Mouse (Mus musculus) ES-Bruce4 (cell line): ENCODE data around the gene Smpd4.

Experiments
- CTCF ChIP-seq: IDR thresholded peaks from one replicate; pipeline ENCODE4 v1.8.1; 2011; ENCODE audit warnings: low read depth, low read length
- EP300 ChIP-seq: IDR thresholded peaks from 2 replicates; pipeline ENCODE4 v1.6.1; 2011; ENCODE audit warnings: low read depth, low read length; ENCODE audit not compliant: insufficient read depth
- POLR2A ChIP-seq: IDR thresholded peaks from one replicate; pipeline ENCODE4 v1.8.1; 2011; ENCODE audit warnings: low read length; ENCODE audit not compliant: insufficient read depth

DNA sequence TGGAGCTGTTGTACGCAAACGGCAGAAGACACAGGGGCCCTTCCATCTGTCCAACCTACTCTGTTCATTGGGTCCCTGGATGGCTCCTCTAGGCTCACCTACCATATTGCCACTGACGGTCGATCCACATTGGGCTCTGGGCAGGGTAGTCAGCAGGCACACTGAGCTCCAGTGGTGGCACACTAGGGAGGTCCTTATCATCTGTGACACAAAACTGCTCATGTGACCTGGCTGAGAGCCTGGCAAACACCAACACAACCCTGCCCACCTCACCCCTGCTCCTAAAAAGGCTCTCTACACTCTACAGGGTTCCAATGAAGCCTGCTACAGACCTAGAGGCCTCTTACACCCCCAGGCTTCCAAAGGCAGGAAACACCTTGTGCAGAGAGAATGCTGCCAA, 33.5 kb downstream of the Smpd4 start:
- TF ChIP-seq CTCF (no peak), EP300 (no peak), POLR2A (no peak)
